Mouse (Mus musculus) B cell, adult 62 days (primary cell): ENCODE data around the gene Fbxw25. TPM values are rescaled to one million over a fixed set of nuclear protein-coding genes. Genes with fewer than 3 reads are reported as not detected.

Source experiments
- total RNA-seq: library from RNA; stranded (reverse); gene quantifications from 4 replicates; pipeline ENCODE4 v1.2.4, GENCODE M21; 2023

Gene Fbxw25
- total RNA-seq = not detected in 4 replicates

DNA sequence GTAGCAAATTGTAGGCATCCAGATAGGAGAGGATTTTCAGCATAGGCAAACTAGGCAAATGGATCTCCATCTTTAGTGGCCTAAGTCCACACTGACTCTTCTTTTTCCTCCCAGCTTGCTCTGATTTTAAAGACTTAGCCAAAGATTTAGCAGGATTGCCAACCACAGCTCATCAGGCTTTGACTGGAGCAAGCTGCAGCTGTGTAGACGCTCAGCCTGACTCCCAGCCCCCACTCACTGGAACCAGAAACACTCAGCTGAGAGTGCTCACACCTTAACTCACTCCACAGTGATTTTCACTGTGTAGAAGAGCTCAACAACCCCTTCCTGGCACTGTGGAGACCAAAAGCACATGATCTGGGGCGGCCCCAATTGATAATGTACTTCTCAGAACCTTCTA lies at the start of gene Fbxw25:
Fbxw25 (minus strand) TSS at position 101 of the 400 bp plus-strand sequence.

DNA sequence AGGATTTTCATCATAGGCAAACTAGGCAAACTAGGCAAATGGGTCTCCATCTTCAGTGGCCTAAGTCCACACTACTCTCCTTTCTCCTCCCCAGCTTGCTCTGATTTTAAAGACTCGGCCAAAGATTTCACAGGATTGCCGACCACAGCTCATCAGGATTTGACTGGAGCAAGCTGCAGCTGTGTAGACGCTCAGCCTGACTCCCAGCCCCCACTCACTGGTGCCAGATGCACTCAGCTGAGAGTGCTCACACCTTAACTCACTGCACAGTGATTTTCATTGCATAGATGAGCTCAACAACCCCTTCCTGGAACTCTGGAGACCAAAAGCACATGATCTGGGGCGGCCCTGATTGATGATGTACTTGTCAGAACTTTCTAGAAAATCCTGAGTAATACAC lies 38.1 kb upstream of the Fbxw25 start, which contains the start of gene Fbxw18:
Fbxw18 (minus strand) TSS at position 101 of the 400 bp plus-strand sequence.

DNA sequence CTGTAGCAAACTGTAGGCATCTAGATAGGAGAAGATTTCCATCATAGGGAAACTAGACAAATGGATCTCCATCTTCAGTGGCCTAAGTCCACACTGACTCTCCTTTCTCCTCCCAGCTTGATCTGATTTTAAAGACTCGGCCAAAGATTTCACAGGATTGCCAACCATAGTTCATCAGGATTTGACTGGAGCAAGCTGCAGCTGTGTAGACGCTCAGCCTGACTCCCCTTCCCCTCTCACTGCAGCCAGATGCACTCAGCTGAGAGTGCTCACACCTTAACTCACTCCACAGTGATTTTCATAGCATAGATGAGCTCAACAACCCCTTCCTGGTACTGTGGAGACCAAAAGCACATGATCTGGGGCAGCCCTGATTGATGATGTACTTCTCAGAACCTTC lies 38.5 kb downstream of the Fbxw25 start, which contains the start of gene Fbxw24:
Fbxw24 (minus strand) TSS at position 101 of the 400 bp plus-strand sequence.

Other genes starting within 250 kb of the Fbxw25 start
- not detected in 4 replicates for gene Fbxw16, start 215.5 kb downstream of the Fbxw25 start, total RNA-seq
- not detected in 4 replicates for gene Fbxw19, start 168.8 kb downstream of the Fbxw25 start, total RNA-seq
- gene Fbxw15, start 96.4 kb downstream of the Fbxw25 start, total RNA-seq = not detected in 4 replicates
- gene Fbxw24, start 38.6 kb downstream of the Fbxw25 start, total RNA-seq = not detected in 4 replicates
- not detected in 4 replicates for gene Fbxw18, start 38.0 kb upstream of the Fbxw25 start, total RNA-seq
- gene Fbxw26, start 81.4 kb upstream of the Fbxw25 start, total RNA-seq = not detected in 4 replicates
- not detected in 4 replicates for gene Fbxw27, start 126.0 kb upstream of the Fbxw25 start, total RNA-seq
- gene Spink8, start 147.6 kb upstream of the Fbxw25 start, total RNA-seq = not detected in 4 replicates
- gene Nme6, start 168.1 kb upstream of the Fbxw25 start, total RNA-seq = 10.2 to 17.5 TPM (median 14.3 TPM) in 4 replicates
- gene Camp, start 185.0 kb upstream of the Fbxw25 start, total RNA-seq = 1.1 TPM in 1 of 4 replicates, not detected in the others
- gene Cdc25a, start 210.9 kb upstream of the Fbxw25 start, total RNA-seq = 9.5 to 15.2 TPM (median 10.9 TPM) in 4 replicates